Mouse (Mus musculus): ENCODE measurements around the gene Slc25a16. TPM values are rescaled to one million over a fixed set of nuclear protein-coding genes. Genes with fewer than 3 reads are reported as not detected.

The Slc25a16 gene
- polyA plus RNA-seq (2017; shearing (Covaris generic)) = 2.1 TPM

GRCm38 (mm10) chr10:62919925-62920765, at the start of gene Slc25a16:
TSS of gene Slc25a16 (plus strand) at chr10:62920633.

GRCm38 (mm10) chr10:62908896-62909295, 11.5 kb upstream of the Slc25a16 start, which contains the start of gene Tet1:
TSS of gene Tet1 (minus strand) at chr10:62908996.

GRCm38 (mm10) chr10:62946738-62947471, 26.5 kb downstream of the Slc25a16 start, which contains the start of gene Dna2:
TSS of gene Dna2 (plus strand) at chr10:62947026.

GRCm38 (mm10) chr10:62980039-62980954, 59.9 kb downstream of the Slc25a16 start, which contains the start of gene Rufy2:
TSS of gene Rufy2 (plus strand) at chr10:62980223.

Other genes with a start within 250 kb of the Slc25a16 start
- gene Stox1, start 194.5 kb upstream of the Slc25a16 start, polyA plus RNA-seq (2017; shearing (Covaris generic)) = 1.7 TPM
- gene Ccar1, start 128.3 kb upstream of the Slc25a16 start, polyA plus RNA-seq (2017; shearing (Covaris generic)) = 149 TPM
- 10.7 TPM for gene Tet1, start 11.6 kb upstream of the Slc25a16 start, polyA plus RNA-seq (2017; shearing (Covaris generic))
- 4.0 TPM for gene Dna2, start 26.4 kb downstream of the Slc25a16 start, polyA plus RNA-seq (2017; shearing (Covaris generic))
- 43.7 TPM for gene Rufy2, start 59.6 kb downstream of the Slc25a16 start, polyA plus RNA-seq (2017; shearing (Covaris generic))
- gene Hnrnph3, start 103.6 kb downstream of the Slc25a16 start, polyA plus RNA-seq (2017; shearing (Covaris generic)) = 81.2 TPM
- 0.73 TPM for gene Pbld2, start 103.7 kb downstream of the Slc25a16 start, polyA plus RNA-seq (2017; shearing (Covaris generic))
- gene Pbld1, start 139.5 kb downstream of the Slc25a16 start, polyA plus RNA-seq (2017; shearing (Covaris generic)) = 0.12 TPM
- gene Atoh7, start 179.0 kb downstream of the Slc25a16 start, polyA plus RNA-seq (2017; shearing (Covaris generic)) = not detected